8 mouse cellular contexts compared by ENCODE assay signal in the genomic region with DNA sequence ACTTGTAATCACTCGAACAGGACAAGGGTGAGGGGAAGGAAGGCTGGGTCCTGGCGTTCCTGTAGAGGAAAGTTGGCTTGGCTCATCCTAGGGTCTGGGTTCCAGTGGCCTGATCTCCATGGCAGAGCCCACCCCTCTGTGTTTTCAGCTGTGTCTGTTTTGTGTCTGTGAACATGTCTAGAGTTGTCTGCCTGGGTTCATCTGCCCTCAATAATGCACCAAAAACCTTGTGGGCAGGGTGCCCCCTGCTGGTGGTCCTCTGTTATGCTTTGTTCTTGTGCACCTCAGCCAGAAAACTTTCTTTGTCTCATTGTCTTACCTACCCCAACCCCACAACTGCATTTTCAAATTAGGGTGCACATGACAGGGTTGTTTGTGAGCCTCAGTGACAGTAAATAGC. TPM values are rescaled to one million over a fixed set of nuclear protein-coding genes. Genes with fewer than 3 reads are reported as not detected.
DNase-seq lines count a peak whose midpoint lies in the region; ATAC-seq and TF ChIP-seq lines count a peak whose summit lies in the region.

No protein-coding gene starts in this region.

- 81% methylated on average over 2 of the region's 2 CpGs for WGBS in hindbrain, embryonic 11.5 days
- 85% methylated on average over 2 of the region's 2 CpGs for WGBS in hindbrain, embryonic 16.5 days
- WGBS in intestine, postnatal 0 days = 72% methylated on average over 2 of the region's 2 CpGs
- WGBS in limb, embryonic 14.5 days = 82% methylated on average over 2 of the region's 2 CpGs

- no peak for TF ChIP-seq POLR2A in limb, embryonic 14.5 days (IDR thresholded peaks at IDR 0.05; ENCODE audit: borderline replicate concordance, extremely low read depth, insufficient read depth, insufficient read length)

- no peaks in the 10 kb centered on the region for H3K4me1 ChIP-seq in hindbrain, embryonic 11.5 days (replicated peaks; ENCODE audit: control insufficient read depth, insufficient read depth, low read length)
- H3K4me1 ChIP-seq in hindbrain, embryonic 16.5 days (ENCODE audit: control insufficient read depth, insufficient read depth, low read depth, low read length) = peaks cover 5% of the 10 kb centered on the region
- no peaks in the 10 kb centered on the region for H3K4me1 ChIP-seq in intestine, postnatal 0 days (replicated peaks; ENCODE audit: control insufficient read depth, insufficient read depth, low read length)
- H3K4me1 ChIP-seq in limb, embryonic 14.5 days (ENCODE audit: control insufficient read depth, insufficient read depth, low read length) = no peaks in the 10 kb centered on the region; the same call in 1 of the 2 replicates

- no peak overlapping the region for H3K4me2 ChIP-seq in hindbrain, embryonic 11.5 days (replicated peaks; ENCODE audit: low read depth, low read length)
- H3K4me2 ChIP-seq in hindbrain, embryonic 16.5 days (ENCODE audit: low read length) = no peak overlapping the region
- H3K4me2 ChIP-seq in intestine, postnatal 0 days (replicated peaks; ENCODE audit: low read depth) = no peak overlapping the region
- no peak overlapping the region for H3K4me2 ChIP-seq in limb, embryonic 14.5 days (replicated peaks; ENCODE audit: low read depth, low read length, severe bottlenecking)

- DNase-seq in hindbrain, embryonic 11.5 days (ENCODE audit: low spot score) = peak; percentile 81
- peak; percentile 78 for DNase-seq in cerebellum, adult 9-11 months
- peak; percentile 58 to 64 for DNase-seq in gastrocnemius, adult 8-10 months (ENCODE audit: low spot score in 2 of 2)
- peak; percentile 40 for DNase-seq in limb, embryonic 14.5 days (ENCODE audit: low spot score)
- DNase-seq in spleen, postnatal 14 days (ENCODE audit: low spot score in 2 of 2) = peak; percentile 58 to 76

- no peak overlapping the region for H3K4me3 ChIP-seq in hindbrain, embryonic 11.5 days (ENCODE audit: low read depth, low read length)
- no peak overlapping the region for H3K4me3 ChIP-seq in hindbrain, embryonic 16.5 days (ENCODE audit: low read length)
- no peak overlapping the region for H3K4me3 ChIP-seq in intestine, postnatal 0 days (ENCODE audit: low read depth, low read length)
- no peak overlapping the region for H3K4me3 ChIP-seq in limb, embryonic 14.5 days (replicated peaks; ENCODE audit: low read length)

- H3K27me3 ChIP-seq in hindbrain, embryonic 11.5 days (ENCODE audit: control insufficient read depth, insufficient read depth, low read length) = no peaks in the 10 kb centered on the region
- no peaks in the 10 kb centered on the region for H3K27me3 ChIP-seq in hindbrain, embryonic 16.5 days (replicated peaks; ENCODE audit: control insufficient read depth, insufficient read depth, low read length)
- H3K27me3 ChIP-seq in intestine, postnatal 0 days (replicated peaks; ENCODE audit: control insufficient read depth, insufficient read depth, low read length) = no peaks in the 10 kb centered on the region
- no peaks in the 10 kb centered on the region for H3K27me3 ChIP-seq in limb, embryonic 14.5 days (ENCODE audit: control insufficient read depth, insufficient read depth, low read length)

- TF ChIP-seq CTCF in intestine, postnatal 0 days (IDR thresholded peaks at IDR 0.05; ENCODE audit: low read depth) = peak; percentile 90

- H3K27ac ChIP-seq in hindbrain, embryonic 11.5 days (ENCODE audit: low read depth, low read length) = no peak overlapping the region
- H3K27ac ChIP-seq in hindbrain, embryonic 16.5 days (ENCODE audit: low read depth, low read length) = no peak overlapping the region
- no peak overlapping the region for H3K27ac ChIP-seq in intestine, postnatal 0 days (ENCODE audit: low read depth, low read length)
- H3K27ac ChIP-seq in limb, embryonic 14.5 days (replicated peaks; ENCODE audit: low read depth, low read length) = no peak overlapping the region

- ATAC-seq in hindbrain, embryonic 11.5 days (ENCODE audit: low FRiP score) = no peak
- no peak for ATAC-seq in hindbrain, embryonic 16.5 days
- no peak for ATAC-seq in intestine, postnatal 0 days
- ATAC-seq in limb, embryonic 14.5 days (ENCODE audit: low FRiP score, low read depth) = no peak
- ATAC-seq in monocyte, adult 5-6 weeks (replicated peaks; ENCODE audit: insufficient number of reproducible peaks, low FRiP score, low TSS enrichment, poor library complexity, severe bottlenecking) = peak; percentile 85

- H3K9me3 ChIP-seq in hindbrain, embryonic 11.5 days (ENCODE audit: control insufficient read depth, low read length) = no peaks in the 10 kb centered on the region
- no peaks in the 10 kb centered on the region for H3K9me3 ChIP-seq in hindbrain, embryonic 16.5 days (ENCODE audit: control insufficient read depth, low read length)
- no peaks in the 10 kb centered on the region for H3K9me3 ChIP-seq in intestine, postnatal 0 days (ENCODE audit: control insufficient read depth)
- 0 out of 2 replicates have a peak, but pooled peaks cover 4% of the 10 kb centered on the region for H3K9me3 ChIP-seq in limb, embryonic 14.5 days (ENCODE audit: control insufficient read depth, low read length)

- no peaks in the 10 kb centered on the region for H3K36me3 ChIP-seq in hindbrain, embryonic 11.5 days (ENCODE audit: control insufficient read depth, insufficient read depth, low read length)
- no peaks in the 10 kb centered on the region for H3K36me3 ChIP-seq in hindbrain, embryonic 16.5 days (ENCODE audit: control insufficient read depth, insufficient read depth, low read length)
- H3K36me3 ChIP-seq in intestine, postnatal 0 days (ENCODE audit: control insufficient read depth, insufficient read depth) = no peaks in the 10 kb centered on the region
- H3K36me3 ChIP-seq in limb, embryonic 14.5 days (ENCODE audit: control insufficient read depth, insufficient read depth, low read length) = no peaks in the 10 kb centered on the region

- no peak overlapping the region for H3K9ac ChIP-seq in hindbrain, embryonic 11.5 days (ENCODE audit: low read depth, low read length)
- H3K9ac ChIP-seq in hindbrain, embryonic 16.5 days (ENCODE audit: low read depth, low read length) = no peak overlapping the region
- no peak overlapping the region for H3K9ac ChIP-seq in intestine, postnatal 0 days (ENCODE audit: low read depth, low read length)
- H3K9ac ChIP-seq in limb, embryonic 14.5 days (ENCODE audit: low read depth, low read length, severe bottlenecking) = no peak overlapping the region

RNA-seq across cellular contexts. Expression of a gene that starts 44.5 kb away (rescaled TPM):
- 13.4 and 19.1 TPM in 2 replicates for polyA plus RNA-seq in hindbrain, embryonic 11.5 days (2014; fragmentation: Nextera tagmentation; extraction: Ambion mirVana)
- 16.5 and 18.8 TPM in 2 replicates for polyA plus RNA-seq in hindbrain, embryonic 16.5 days (2015; fragmentation: Nextera tagmentation; extraction: Ambion mirVana)
- 1 to 10 TPM; 2.9 to 4.5 (median 3.8) TPM for total RNA-seq in gastrocnemius, adult 8-10 months (2022)
- polyA plus RNA-seq in intestine, postnatal 0 days (2015; fragmentation: Nextera tagmentation; extraction: Ambion mirVana) = 5.1 and 5.7 TPM in 2 replicates
- polyA plus RNA-seq in limb, embryonic 14.5 days (2012; rRNA removed) = 6.6 and 7.2 TPM in 2 replicates
- 12.0 and 14.0 TPM in 2 replicates for polyA plus RNA-seq in limb, embryonic 14.5 days (2014; fragmentation: Nextera tagmentation; extraction: Ambion mirVana)
- total RNA-seq in monocyte, adult 5-6 weeks (2017) = 23.1 to 30.4 TPM (median 26.6 TPM) in 3 replicates

RNA-seq across cellular contexts. Expression of a gene that starts 48.8 kb away (rescaled TPM):
- polyA plus RNA-seq in hindbrain, embryonic 11.5 days (2014; fragmentation: Nextera tagmentation; extraction: Ambion mirVana) = 94.3 and 105 TPM in 2 replicates
- 46.7 and 50.7 TPM in 2 replicates for polyA plus RNA-seq in hindbrain, embryonic 16.5 days (2015; fragmentation: Nextera tagmentation; extraction: Ambion mirVana)
- total RNA-seq in gastrocnemius, adult 8-10 months (2022) = 1 to 10 TPM; 2.4 to 3.8 (median 3.0) TPM
- 16.7 and 17.0 TPM in 2 replicates for polyA plus RNA-seq in intestine, postnatal 0 days (2015; fragmentation: Nextera tagmentation; extraction: Ambion mirVana)
- polyA plus RNA-seq in limb, embryonic 14.5 days (2012; rRNA removed) = 17.6 and 20.4 TPM in 2 replicates
- polyA plus RNA-seq in limb, embryonic 14.5 days (2014; fragmentation: Nextera tagmentation; extraction: Ambion mirVana) = 40.0 and 49.0 TPM in 2 replicates
- 35.3 to 39.1 TPM (median 36.2 TPM) in 3 replicates for total RNA-seq in monocyte, adult 5-6 weeks (2017)
